Mouse (Mus musculus) lung, adult 2 months (tissue): ENCODE results near the gene Arfgap3. TPM values are rescaled to one million over a fixed set of nuclear protein-coding genes. Genes with fewer than 3 reads are reported as not detected.
A peak's percentile ranks its signal among the peaks of the same experiment; 100 is the strongest.
"Not testable (repeated sequence)": the region's sequence is repeated elsewhere in the genome, so short reads cannot be mapped to it uniquely, and the experiment has no call there.

ENCODE experiments used
- DNase-seq: peaks from one replicate; pipeline ENCODE4 v3.0.0; 2022
- H3K4me1 ChIP-seq: fragments of 200-500 bp; 2 replicates; pipeline ENCODE4 v1.6.1; 2011; ENCODE audit warnings: low read length; ENCODE audit not compliant: control insufficient read depth, insufficient read depth
- H3K4me3 ChIP-seq: fragments of 200-500 bp; replicated peaks from 2 replicates; pipeline ENCODE3; 2011; ENCODE audit warnings: low read depth, mild to moderate bottlenecking, control low read depth, low read length; ENCODE audit errors: extremely low read depth
- CTCF ChIP-seq: fragments of 200-500 bp; IDR thresholded peaks from 2 replicates; pipeline ENCODE4 v1.5.1; 2011; ENCODE audit warnings: mild to moderate bottlenecking, low read length, control low read depth; ENCODE audit not compliant: insufficient read depth
- POLR2A ChIP-seq: fragments of 200-500 bp; IDR thresholded peaks from 2 replicates; pipeline ENCODE4 v1.6.1; 2011; ENCODE audit warnings: low read depth, mild to moderate bottlenecking, control low read depth, low read length, borderline replicate concordance; ENCODE audit errors: extremely low read depth
- WGBS: fragments of 180-500 bp; shearing (Covaris S2); methylation state at CpG from one replicate; pipeline ENCODE4 v1.1.7; 2018; 5-methylcytosine and 5-hydroxymethylcytosine counted together
- polyA plus RNA-seq: library from polyadenylated mRNA; depleted of rRNA; stranded (reverse); fragments of >200 nt; gene quantifications from 2 replicates; pipeline ENCODE4 v1.2.3, GENCODE M21; 2012

Gene Arfgap3
- polyA plus RNA-seq, 1 experiment: 31.1 TPM

DNA sequence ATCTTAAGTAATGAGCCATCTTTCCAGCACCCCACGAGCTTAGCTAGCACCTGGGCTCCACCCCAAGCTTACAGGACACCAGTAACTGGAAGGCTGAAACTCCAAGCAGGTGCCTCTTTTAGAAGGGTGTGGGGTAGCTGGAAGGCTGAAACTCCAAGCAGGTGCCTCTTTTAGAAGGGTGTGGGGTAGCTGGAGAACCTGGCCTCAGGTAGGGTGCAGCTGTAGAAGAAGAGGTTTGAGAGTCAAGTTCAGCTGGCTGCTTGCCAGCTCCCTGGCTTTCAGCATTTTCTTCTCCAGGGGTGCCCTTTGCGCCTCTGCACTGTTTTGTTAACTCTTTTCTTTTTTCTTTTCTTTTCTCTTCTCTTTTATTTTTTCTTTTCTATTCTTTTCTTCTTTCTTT lies 18.2 kb upstream of the Arfgap3 start:
- 53% methylated on average over 2 of the region's 2 CpGs for WGBS
- TF ChIP-seq CTCF (no peak), POLR2A (no peak)
- DNase-seq: peak; percentile 42
- H3K4me1 ChIP-seq: no peaks in the 10 kb centered on the region
- no peak overlapping the region for H3K4me3 ChIP-seq

DNA sequence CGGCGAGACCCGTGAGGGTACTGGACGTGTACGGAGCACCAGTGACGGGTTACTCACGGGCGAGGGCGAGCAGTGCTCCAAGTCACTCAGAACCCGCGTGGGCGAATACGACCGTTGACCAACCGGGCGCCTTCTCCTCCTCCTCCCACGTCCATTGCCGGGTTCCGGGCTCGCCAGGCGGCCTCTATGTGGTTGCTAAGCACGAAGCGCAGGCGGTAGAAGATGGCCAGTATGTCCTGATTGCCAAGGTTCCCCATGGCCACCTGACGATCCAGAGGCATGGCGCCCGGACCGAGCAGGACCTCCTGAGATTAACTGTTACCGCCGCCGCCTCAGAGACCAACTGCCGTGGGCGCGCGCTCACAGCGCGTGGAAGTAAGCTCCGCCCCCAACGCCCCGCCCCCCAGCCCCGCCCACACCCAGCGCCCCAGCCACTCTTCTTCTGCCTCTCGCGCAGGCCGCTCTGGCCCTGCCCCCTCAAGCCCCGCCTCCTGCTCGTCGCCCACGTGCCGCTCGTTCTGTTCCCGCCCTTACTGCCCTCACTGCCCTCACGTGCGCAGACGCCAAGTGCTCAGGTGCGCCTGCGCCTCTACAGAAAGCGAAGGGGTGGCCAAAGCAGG lies 17.0 kb upstream of the Arfgap3 start:
- no peaks in the 10 kb centered on the region for H3K4me1 ChIP-seq
- DNase-seq: peak; percentile 83
- TF ChIP-seq POLR2A (no peak), CTCF (no peak)
- WGBS: 14% methylated on average over 58 of the region's 58 CpGs
- peak overlapping the region; percentile 49 for H3K4me3 ChIP-seq

DNA sequence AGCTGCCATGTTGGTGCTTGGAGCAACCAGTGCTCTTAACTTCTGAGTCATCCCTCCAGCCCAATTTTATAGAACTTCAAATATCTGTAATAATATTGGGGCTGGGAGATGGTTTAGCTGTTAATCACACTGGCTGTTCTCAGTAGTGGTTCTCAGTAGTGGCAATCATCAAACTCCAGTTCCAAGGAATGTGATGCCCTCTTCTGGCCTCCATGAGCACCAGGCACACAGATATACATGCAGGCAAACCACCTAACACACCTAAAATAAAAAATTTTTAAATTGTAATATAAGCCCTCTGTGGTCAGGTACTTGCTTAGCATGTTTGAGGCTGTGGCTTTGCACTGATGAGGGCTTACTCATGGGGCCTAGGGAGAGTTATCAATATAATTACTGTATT lies 15.7 kb upstream of the Arfgap3 start:
- TF ChIP-seq CTCF: 0 out of 2 replicates have a peak, but pooled peaks have one; percentile 8
- TF ChIP-seq POLR2A: no peak
- Histone ChIP-seq H3K4me1 (no peaks in the 10 kb centered on the region), H3K4me3 (no peak overlapping the region)
- DNase-seq: no peak

DNA sequence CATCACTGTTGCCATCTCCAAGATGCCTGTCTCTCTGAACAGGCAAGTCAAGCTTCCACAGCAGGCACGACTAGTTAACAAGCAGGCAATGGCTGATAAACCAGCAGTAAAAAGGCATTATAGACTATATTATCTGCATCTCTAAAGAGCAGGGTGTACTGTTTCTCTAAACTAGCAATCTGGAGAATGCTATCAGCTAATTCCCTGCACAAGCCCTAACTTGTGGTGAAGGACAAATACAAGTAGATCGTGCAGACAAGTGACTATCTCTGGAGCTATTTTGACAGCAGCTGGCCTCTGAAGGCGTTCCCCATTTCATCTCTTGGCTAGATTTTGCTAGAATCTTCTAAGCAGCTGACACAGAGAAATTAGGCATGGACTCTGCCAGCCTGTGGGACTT lies 14.1 kb upstream of the Arfgap3 start:
- Histone ChIP-seq H3K4me1 (no peaks in the 10 kb centered on the region), H3K4me3 (no peak overlapping the region)
- no peak for DNase-seq
- WGBS: 62% methylated on average over 3 of the region's 3 CpGs
- TF ChIP-seq POLR2A (no peak), CTCF (no peak)

DNA sequence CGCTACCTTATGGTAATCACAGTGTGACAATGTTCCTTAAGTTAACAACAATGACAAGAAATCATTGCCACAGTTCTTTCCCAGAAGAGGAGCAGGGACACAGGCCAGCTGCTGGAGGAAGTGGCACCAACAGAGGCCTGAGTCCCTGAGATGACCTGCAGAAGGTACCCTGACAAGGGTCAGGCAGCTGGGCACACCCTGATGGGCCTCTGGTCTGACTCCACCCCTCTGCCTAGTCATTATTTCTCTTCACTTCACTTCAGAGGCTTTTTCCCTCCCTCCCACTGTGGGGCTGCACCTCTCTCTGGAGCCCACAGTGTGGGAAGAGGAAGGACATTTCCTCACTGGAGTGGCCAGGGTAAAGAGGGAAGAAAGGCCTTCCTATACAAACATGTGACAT lies 12.8 kb upstream of the Arfgap3 start:
- H3K4me3 ChIP-seq, H3K4me1 ChIP-seq, DNase-seq: not testable (repeated sequence)
- WGBS: 93% methylated on average over 1 of the region's 1 CpGs

DNA sequence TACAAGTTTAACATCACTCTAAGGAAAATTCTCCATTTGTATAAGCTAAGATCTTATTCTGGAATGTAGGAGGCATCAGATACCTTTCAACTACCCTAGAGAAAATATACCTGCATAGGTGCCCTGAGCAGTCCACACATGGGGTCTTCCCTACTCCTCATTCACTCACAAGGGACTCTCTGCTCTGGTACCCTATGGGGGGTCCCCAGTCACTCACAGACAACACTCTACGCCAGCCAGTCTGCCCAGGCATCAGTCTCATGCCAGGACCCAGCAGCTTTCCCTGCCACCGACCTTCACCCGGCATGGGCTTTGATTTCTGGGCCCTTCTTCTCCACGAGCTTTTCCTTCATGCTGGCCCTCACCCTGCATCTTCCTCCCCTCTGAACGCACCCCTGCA lies 10.9 kb upstream of the Arfgap3 start:
- not testable (repeated sequence) for H3K4me3 ChIP-seq, DNase-seq, H3K4me1 ChIP-seq
- WGBS: 74% methylated on average over 5 of the region's 5 CpGs

DNA sequence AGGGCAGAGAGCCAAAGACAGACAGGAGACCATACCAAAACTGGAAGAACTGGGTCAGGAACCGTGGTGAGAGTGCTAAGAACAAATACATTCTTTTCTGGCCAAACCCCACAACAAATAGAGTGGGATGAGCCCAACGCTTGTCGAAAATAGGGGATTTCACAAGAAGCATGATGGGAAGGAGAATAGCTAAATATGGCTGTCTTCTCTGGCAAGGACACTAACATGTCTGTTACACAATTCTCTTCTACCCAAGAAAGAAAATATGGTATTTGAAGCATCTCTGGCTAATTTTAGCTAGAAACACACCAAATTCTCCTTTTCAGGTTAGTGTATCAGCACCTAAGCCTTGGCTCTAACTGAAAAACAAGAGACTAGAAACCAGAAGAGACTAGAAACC lies 10.1 kb upstream of the Arfgap3 start:
- TF ChIP-seq POLR2A: no peak
- TF ChIP-seq CTCF: no peak
- WGBS: 61% methylated on average over 3 of the region's 3 CpGs
- Histone ChIP-seq H3K4me1 (no peaks in the 10 kb centered on the region), H3K4me3 (no peak overlapping the region)
- DNase-seq: no peak

DNA sequence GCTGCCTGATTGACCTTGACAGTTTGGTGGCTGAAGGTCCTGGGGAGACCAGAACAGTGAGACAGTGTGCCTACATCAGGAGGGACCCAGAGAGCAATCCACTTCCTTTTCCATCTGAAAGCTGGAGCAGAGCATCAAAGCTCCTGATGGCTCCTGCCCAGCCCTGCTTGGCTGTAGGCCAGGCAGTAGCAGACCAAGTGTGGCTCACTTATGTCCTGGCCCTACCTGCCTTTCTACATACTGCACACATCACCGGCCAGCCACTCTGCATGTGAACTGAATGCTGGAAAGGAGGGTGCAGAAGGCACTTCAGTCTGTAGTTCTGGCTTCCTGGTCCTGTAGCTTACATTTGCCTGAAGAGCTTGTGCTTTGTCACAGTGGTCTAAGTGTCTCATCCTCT lies 8.4 kb upstream of the Arfgap3 start:
- Histone ChIP-seq H3K4me1 (no peaks in the 10 kb centered on the region), H3K4me3 (no peak overlapping the region)
- DNase-seq: no peak
- TF ChIP-seq POLR2A: no peak
- TF ChIP-seq CTCF: no peak
- 77% methylated on average over 1 of the region's 1 CpGs for WGBS

DNA sequence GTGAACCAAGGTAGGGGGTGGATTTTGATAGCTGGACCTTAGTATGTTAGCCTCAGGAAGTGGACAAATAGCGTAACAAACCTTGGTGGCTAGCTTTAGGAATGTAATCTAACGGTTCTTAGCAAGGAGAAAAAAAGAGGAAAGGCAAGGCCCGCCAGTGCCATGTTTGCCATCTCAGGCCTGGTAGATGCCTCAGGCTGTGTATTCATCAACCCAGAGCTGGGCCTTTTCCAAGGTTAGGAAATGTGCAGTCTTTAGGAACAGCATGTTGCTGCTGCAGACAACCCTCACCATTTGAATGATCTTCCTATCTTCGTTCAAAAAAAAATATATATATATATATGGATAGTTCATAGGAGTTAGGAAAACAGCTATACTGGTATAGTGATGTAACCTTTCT lies 1.5 kb upstream of the Arfgap3 start:
- TF ChIP-seq POLR2A: no peak
- no peak for TF ChIP-seq CTCF
- DNase-seq: no peak
- H3K4me1 ChIP-seq: peaks cover 5% of the 10 kb centered on the region; the same call in 1 of the 2 replicates
- no peak overlapping the region for H3K4me3 ChIP-seq
- WGBS: 81% methylated on average over 4 of the region's 4 CpGs

DNA sequence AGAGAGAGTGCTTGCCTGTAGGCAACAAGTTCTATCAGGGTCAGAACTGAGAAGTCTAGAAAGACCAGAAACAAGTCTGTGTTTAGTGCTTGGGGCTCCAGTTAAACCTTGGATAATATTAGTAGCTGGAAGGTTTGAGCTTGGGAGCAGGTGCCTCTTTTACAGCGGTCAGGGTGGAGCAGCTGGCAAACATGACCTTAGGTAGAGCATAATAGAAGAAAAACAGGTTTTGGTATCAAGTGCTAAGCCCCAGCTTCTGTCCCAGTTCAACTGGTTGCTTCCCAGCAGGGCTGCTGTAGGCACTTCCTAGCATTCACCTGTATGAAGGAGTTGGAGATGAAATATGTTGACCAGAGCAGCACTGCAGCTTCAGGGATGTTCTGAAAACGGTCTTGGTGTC lies 812 bp upstream of the Arfgap3 start:
- no peak for DNase-seq
- TF ChIP-seq CTCF (no peak), POLR2A (no peak)
- Histone ChIP-seq H3K4me1 (peaks cover 5% of the 10 kb centered on the region; the same call in 1 of the 2 replicates), H3K4me3 (no peak overlapping the region)
- 60% methylated on average over 2 of the region's 2 CpGs for WGBS
